Mouse (Mus musculus): ENCODE results near the gene Col6a2.

The Col6a2 gene

DNA sequence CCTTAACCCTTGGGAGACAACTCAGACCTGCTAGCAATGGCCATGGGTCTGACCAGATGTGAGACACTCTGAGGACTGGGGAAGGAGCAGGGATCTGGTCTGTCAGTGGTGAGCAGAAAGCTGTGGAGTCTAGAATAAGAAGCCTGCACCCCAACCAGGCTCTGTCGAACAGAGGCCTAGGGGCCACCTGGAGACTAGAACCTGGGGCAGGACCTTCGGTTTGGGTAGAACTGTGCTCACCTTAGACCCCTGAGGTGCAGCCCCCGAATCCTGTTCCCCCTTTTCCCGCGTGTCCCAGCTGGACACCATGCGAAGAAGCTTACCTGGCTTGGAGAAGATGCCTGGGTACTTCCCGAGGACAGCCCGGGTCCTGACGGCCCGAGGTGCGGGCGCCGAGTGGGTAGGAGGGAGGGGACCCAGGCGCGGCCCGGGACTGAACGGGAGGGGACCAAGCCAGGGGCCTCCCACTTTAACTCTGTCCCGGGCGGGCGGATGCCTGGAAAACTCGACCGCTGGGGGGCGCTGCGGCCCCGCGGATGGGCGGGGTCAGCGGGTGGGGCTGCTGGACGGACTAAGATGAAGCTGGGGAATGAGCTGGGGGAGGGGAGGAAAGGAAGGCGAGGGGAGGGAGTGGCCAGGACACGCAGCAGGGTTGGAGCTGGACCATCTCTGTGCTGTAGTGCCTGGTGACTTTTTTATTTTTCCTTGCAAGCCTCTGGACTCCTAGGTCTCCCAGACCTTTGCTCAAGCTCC is at the start of gene Col6a2:
Gene Col6a2 (minus strand): TSS at position 703 of the 753 bp plus-strand sequence.
- H3K36me3 ChIP-seq (ENCODE audit: control insufficient read depth, insufficient read depth, low read length, poor library complexity, severe bottlenecking): no peaks in the 10 kb centered on the region
- DNase-seq (ENCODE audit: low read depth, low spot score): peak; percentile 4

DNA sequence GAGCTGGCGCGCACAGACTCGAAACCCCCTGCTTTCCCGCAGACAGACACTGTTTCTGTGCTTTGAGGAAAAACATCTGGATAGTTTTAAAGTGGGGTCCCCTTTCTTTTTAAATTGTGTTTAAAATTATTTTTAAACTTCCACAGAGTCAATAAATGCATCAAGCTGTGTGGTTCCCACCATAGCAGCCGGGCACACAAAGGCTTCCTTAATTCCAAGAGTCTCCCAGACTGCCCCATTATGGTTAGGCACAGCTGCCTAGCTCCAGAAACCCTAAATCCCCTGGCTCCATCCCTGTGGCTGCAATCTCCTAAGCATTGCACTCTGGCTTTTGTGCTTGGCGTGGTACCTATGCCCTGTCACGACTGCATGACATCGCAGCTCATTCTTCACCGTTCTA is 48.5 kb upstream of the Col6a2 start:
- DNase-seq (ENCODE audit: low read depth, low spot score): no peak
- no peaks in the 10 kb centered on the region for H3K27me3 ChIP-seq (ENCODE audit: control insufficient read depth, insufficient read depth, low read length, poor library complexity, severe bottlenecking)
- H3K36me3 ChIP-seq (ENCODE audit: control insufficient read depth, insufficient read depth, low read length, poor library complexity, severe bottlenecking): no peaks in the 10 kb centered on the region

More for the DNA sequence above, at the start of gene Col6a2:
- no peaks in the 10 kb centered on the region; the same call in 1 of the 2 replicates for H3K27me3 ChIP-seq (ENCODE audit: control insufficient read depth, insufficient read depth, low read length, poor library complexity, severe bottlenecking)

DNA sequence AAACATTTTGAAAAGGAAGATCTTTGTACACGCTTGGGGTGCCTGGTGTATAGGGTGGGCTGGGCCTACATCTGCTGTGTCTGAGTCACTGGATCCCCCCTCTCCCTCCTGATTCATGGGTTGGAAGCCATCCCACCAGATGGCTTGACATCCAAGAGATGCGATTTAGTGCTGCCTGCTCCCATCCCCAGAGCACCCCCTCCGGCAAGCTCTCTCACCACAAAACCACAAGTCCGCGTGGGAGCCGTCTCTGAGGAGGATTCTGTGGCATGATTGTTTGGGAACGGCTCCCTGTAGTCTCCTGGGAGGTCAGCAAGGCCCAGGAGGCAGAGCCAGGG is 45.5 kb upstream of the Col6a2 start:
- Histone ChIP-seq H3K27me3 (ENCODE audit: control insufficient read depth, insufficient read depth, low read length, poor library complexity, severe bottlenecking) (no peaks in the 10 kb centered on the region), H3K36me3 (ENCODE audit: control insufficient read depth, insufficient read depth, low read length, poor library complexity, severe bottlenecking) (no peaks in the 10 kb centered on the region)
- no peak for DNase-seq (ENCODE audit: low read depth, low spot score)

DNA sequence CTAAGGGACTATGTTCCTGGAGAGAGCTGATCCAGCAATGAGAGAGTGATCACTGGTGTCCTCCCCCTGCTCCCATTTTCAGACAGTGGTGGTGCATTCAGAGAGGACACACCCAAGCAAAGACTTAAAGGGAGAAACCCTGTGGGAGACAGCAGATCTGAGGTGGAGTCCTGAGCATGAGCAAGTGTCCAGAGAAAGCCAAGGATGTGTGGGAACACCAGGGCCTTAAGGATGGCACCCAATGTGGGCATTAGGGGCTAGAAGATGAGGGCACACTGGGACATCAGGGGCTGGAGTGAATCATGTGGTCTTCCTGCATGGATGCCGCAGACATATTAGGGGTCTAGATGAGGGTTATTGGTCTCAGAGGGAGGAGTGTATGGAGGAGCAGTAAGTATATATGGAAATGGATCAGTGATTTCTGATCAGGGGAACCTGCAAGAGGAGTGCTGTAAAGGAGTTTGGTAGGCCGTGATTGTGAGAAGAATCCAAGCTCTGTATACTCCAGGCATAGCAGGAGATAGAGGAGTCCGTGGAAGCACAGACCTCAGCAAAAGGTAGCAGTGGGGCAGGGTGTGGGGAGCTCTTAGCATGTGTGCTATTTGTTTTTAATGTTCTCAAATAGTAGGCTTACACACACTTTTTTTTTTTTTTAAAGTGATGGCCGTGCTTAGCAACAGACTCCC is 45.0 kb upstream of the Col6a2 start:
- no peaks in the 10 kb centered on the region for H3K36me3 ChIP-seq (ENCODE audit: control insufficient read depth, insufficient read depth, low read length, poor library complexity, severe bottlenecking)
- H3K27me3 ChIP-seq (ENCODE audit: control insufficient read depth, insufficient read depth, low read length, poor library complexity, severe bottlenecking): no peaks in the 10 kb centered on the region
- no peak for DNase-seq (ENCODE audit: low read depth, low spot score)

DNA sequence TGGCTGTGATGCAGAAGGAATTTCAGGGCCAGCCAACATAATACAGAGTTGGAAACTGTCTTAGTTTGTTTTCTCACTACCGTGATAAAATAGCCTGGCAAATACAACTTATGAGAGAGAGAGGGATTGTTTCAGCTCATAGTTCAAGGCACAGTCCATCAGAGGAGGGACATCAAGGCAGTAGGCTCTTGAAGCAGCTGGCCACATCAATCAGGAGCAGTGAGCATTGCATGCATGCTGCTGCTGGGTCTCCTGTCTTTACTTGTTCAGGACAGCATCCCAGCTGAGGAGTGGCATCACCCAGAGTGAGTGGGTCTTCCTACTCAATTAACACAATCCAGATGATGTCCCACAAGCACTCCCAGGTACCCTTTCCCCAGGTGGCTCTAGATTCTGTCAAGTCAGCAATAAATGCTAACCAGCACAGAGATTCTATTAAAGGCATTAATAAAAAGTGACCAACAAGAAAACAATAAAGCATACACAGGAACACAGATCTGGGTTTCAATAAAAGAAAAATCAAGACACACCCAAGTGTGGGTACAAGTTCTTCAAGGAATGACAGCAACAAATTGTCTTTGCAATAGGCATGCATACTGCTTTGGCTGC is 43.9 kb upstream of the Col6a2 start:
- no peaks in the 10 kb centered on the region for H3K27me3 ChIP-seq (ENCODE audit: control insufficient read depth, insufficient read depth, low read length, poor library complexity, severe bottlenecking)
- no peaks in the 10 kb centered on the region for H3K36me3 ChIP-seq (ENCODE audit: control insufficient read depth, insufficient read depth, low read length, poor library complexity, severe bottlenecking)
- no peak for DNase-seq (ENCODE audit: low read depth, low spot score)

DNA sequence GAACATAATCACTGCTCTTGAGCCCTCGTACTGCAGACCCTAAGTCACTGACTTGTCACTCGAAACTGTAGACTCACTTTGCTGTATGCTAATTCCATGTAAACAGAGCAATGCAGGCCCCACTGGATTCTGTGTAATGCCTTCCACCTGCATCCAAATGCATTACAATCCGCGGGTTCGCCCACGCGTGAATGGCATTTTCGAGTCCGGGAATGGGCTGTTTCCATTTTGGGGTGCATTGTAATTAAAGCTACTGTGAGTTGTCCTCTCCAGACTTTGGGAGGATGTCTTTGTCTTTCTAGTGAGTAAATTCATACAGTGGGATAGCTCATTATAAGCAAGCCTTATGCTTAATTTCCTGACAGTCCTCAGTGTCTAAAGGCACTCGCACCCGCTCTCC is 42.1 kb upstream of the Col6a2 start:
- H3K36me3 ChIP-seq (ENCODE audit: control insufficient read depth, insufficient read depth, low read length, poor library complexity, severe bottlenecking): no peaks in the 10 kb centered on the region
- DNase-seq (ENCODE audit: low read depth, low spot score): no peak

DNA sequence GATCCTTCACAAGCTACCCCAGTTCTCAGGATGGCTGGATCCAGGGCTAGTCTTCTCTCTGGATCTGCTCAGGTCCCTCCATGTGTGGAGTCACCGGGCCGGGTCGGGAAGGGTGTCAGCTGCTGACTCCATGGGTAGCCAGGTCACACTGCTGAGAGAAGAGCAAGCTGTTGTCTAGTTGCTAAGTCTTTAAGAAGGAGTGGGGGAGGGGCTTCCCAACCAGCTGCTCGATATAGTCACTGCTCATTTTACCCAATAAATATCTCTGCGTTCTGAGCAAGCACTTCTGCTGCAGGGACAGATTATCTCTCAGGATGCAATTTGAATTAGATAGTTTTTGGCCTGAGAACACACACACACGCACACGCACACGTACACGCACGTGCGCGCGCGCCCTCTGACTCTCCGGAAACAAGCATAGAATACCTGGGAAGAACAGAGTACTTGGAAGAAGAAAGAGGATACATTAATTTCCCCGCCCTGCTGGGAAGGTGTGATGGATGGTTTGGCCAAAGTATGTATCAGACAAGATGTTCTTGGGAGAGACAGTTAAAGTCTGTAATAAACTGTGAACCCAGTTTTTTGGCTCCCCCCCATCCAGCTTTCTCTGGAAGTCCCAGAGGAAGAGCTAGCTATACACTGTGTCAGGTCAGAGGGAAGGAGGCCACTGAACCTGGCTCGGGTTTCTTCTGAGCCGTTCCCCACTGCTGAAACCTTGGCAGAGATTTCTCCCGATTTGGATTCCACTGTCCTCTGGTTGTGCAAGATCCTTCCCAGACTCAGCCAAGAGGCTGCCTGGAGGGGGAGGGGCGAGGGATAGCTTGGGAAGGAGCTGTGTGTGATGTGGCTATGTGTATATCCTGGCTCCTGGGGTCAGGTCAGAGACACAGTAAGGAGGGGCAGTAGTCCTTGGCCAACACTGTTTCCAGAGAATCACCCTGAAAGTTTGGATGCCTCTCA is 41.0 kb upstream of the Col6a2 start:
- no peaks in the 10 kb centered on the region for H3K36me3 ChIP-seq (ENCODE audit: control insufficient read depth, insufficient read depth, low read length, poor library complexity, severe bottlenecking)
- DNase-seq (ENCODE audit: low read depth, low spot score): no peak

More for the DNA sequence above, 42.1 kb upstream of the Col6a2 start:
- no peaks in the 10 kb centered on the region for H3K27me3 ChIP-seq (ENCODE audit: control insufficient read depth, insufficient read depth, low read length, poor library complexity, severe bottlenecking)

DNA sequence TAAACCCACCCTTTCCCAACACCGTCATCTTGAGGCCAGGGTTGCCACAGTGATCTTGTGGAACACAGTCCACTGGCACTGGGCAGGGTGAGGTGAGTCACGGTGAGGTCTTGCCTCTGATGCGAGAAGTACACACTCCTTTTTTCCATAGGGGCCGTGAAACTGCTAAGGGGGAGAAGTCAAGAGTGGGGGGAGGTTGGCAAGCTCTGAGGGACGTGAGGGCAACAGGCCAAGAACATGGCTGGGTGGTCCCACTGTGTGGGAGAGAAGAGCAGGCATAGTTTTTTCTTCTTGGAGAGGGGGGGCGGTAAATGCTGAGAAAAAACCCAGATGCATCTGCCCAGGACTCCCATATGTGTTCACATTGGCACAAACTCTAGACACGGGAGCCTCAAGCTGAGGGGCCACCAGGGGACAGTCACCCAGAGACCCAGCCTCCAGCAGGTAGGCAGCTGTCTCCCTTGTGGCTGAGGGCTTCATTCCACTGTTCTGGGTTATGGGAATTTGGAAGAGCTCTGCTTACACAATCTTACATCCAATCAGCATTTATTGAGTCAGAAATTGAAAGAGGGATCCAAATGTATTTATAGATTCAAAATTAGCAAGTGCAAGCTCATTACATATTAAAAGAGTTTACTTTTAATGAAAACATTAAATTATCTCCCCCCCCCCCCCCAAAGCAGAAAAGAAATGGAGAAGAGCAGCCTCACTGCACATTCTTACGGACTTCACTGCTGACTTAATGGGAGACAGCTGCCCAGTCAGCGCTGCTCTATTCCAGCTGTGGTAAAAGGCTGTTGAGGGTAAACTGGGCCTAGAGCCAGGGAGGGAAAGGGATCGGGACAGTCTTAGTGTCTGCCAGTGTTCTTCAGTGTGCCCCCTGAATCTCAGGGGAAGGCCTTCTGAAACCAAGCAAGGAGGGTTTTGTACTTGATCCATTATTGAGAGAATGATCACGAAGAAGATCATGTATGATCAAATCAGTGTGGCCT is 30.2 kb upstream of the Col6a2 start:
- H3K27me3 ChIP-seq (ENCODE audit: control insufficient read depth, insufficient read depth, low read length, poor library complexity, severe bottlenecking): no peaks in the 10 kb centered on the region

More for the DNA sequence above, 41.0 kb upstream of the Col6a2 start:
- H3K27me3 ChIP-seq (ENCODE audit: control insufficient read depth, insufficient read depth, low read length, poor library complexity, severe bottlenecking): no peaks in the 10 kb centered on the region

DNA sequence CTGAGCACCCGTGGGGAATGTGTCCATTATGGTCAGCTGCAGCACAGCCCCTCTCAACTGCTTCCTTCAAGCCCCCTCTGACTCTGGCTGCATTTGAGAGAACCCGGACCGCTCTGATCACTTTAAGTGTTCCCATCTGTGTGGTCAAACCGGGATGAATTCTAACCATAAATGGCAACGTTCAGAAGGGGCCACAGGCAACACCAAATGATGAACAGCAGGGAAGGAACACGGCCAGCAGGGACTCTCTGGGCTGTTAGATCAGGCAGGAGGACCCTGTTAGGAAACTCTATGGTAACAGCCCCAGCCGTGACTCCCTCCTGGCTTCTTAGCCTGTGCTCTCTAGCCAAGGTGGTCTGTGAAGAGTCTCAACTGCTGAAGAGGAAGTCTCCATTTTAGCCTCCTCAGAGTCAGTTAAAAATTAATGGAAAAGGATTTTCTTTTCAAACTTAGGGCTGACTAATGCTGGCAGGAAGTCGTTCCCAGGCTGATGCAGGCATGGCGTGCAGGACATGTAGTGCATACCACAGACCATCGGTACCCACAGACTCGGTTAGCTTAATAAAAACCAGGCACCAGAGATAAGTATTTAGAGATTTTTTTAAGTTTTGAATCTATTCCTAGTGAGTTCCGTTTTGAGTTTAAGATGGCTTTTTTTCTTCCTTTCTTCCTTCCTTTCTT is 27.4 kb upstream of the Col6a2 start:
- DNase-seq (ENCODE audit: low read depth, low spot score): no peak
- H3K27me3 ChIP-seq (ENCODE audit: control insufficient read depth, insufficient read depth, low read length, poor library complexity, severe bottlenecking): no peaks in the 10 kb centered on the region
- H3K36me3 ChIP-seq (ENCODE audit: control insufficient read depth, insufficient read depth, low read length, poor library complexity, severe bottlenecking): no peaks in the 10 kb centered on the region

More for the DNA sequence above, 30.2 kb upstream of the Col6a2 start:
- no peak for DNase-seq (ENCODE audit: low read depth, low spot score)
- H3K36me3 ChIP-seq (ENCODE audit: control insufficient read depth, insufficient read depth, low read length, poor library complexity, severe bottlenecking): no peaks in the 10 kb centered on the region

DNA sequence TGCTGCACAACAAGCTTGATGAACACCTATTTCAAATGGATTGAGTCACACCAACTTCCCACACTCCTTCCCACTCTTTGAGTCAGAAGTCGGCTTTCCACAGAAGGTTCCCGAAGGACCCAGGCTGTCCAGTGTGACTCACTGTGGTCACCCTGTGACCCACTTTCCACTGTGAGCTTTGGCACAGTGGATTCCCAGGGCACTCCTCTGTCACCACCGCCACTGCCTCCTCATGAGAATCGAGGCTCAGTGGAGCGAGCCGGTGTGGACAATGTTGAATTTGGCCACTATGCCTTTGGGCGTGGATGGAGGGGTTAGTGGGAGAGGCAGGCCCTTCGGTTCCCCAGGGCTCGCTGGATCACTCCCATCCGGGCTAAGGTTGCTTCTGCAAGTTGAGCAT is 25.3 kb upstream of the Col6a2 start:
- Histone ChIP-seq H3K27me3 (ENCODE audit: control insufficient read depth, insufficient read depth, low read length, poor library complexity, severe bottlenecking) (no peaks in the 10 kb centered on the region), H3K36me3 (ENCODE audit: control insufficient read depth, insufficient read depth, low read length, poor library complexity, severe bottlenecking) (no peaks in the 10 kb centered on the region)
- no peak for DNase-seq (ENCODE audit: low read depth, low spot score)

DNA sequence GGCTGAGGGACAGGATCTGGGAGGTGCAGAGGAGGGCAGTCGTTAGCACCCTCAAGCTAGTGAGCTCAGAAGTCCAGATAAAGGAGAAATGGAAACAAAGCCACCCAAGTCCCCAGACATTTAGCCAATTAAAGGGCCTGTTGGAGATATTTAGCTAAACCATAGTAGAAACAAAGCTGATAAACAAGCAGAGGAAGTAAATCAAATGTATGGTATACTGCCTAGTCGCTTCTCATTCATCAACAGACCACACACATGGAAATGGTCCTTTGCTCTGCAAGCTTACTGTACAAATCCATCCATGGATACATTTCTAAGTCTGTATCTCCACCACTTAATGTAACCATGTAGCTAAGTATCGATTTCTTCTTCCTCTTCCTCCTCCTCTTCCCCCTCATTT is 24.0 kb upstream of the Col6a2 start:
- H3K36me3 ChIP-seq (ENCODE audit: control insufficient read depth, insufficient read depth, low read length, poor library complexity, severe bottlenecking): no peaks in the 10 kb centered on the region
- H3K27me3 ChIP-seq (ENCODE audit: control insufficient read depth, insufficient read depth, low read length, poor library complexity, severe bottlenecking): no peaks in the 10 kb centered on the region
- DNase-seq (ENCODE audit: low read depth, low spot score): no peak

DNA sequence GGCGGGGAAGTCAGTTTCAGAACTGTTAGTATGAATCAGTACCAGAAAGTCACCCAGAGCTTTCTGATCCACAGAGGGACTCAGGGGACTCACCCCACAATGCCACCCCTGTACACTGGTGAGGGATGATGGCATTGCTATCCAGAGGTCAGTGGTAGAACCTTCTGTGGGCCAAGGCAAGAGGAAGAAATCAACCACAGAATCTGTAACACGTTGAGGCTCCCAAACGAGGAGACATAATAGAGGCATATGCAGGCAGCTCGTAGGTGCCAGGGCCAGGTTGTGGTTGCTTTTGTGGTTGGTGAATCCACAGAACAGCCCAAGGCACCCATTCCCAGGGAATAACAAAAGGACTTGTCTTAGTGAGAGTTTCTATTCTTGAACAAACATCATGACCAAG is 22.3 kb upstream of the Col6a2 start:
- DNase-seq (ENCODE audit: low read depth, low spot score): no peak
- Histone ChIP-seq H3K27me3 (ENCODE audit: control insufficient read depth, insufficient read depth, low read length, poor library complexity, severe bottlenecking) (no peaks in the 10 kb centered on the region), H3K36me3 (ENCODE audit: control insufficient read depth, insufficient read depth, low read length, poor library complexity, severe bottlenecking) (no peaks in the 10 kb centered on the region)

DNA sequence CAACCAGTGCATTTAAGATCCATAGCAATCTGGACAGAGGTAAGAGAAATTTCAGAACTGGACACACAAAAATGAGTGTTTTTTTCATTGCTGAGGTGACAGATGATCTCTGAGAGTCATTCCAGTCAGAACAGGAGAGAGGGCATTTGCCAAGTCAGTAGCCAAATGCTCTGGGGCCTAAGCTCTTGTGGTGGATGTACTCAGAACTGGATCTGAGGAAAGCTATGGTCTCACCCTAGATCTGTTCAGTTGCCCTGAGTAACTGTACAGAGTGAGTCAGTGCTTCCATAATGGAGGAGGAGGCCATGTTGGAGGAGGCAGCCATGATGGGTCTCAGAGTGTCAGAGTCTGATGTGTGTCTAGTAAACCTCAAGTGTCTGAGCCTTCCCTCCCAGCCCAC is 21.6 kb upstream of the Col6a2 start:
- H3K36me3 ChIP-seq (ENCODE audit: control insufficient read depth, insufficient read depth, low read length, poor library complexity, severe bottlenecking): no peaks in the 10 kb centered on the region
- no peaks in the 10 kb centered on the region for H3K27me3 ChIP-seq (ENCODE audit: control insufficient read depth, insufficient read depth, low read length, poor library complexity, severe bottlenecking)
- no peak for DNase-seq (ENCODE audit: low read depth, low spot score)
